Mouse (Mus musculus): ENCODE measurements at regions not wholly inside any gene's neighbourhood (a gene's known extent, or its start where the extent isn't known, plus 50 kb on each side); places are given as distances from the start of the nearest gene placed in this dataset.

GRCm38 (mm10) chr1:12055865-12056560 is 642.1 kb downstream of the A830018L16Rik start:
- no peak for TF ChIP-seq EP300 (IDR thresholded peaks at IDR 0.05; ENCODE audit: low read length)
- no peak for TF ChIP-seq GABPA (IDR thresholded peaks at IDR 0.05; ENCODE audit: insufficient replicate concordance, low read depth, low read length)
- TF ChIP-seq POLR2AphosphoS2 (IDR thresholded peaks at IDR 0.05; ENCODE audit: low read depth, low read length): no peak
- TF ChIP-seq ZKSCAN1 (IDR thresholded peaks at IDR 0.05; ENCODE audit: borderline replicate concordance, low read depth, low read length): no peak
- TF ChIP-seq CTCF (conservative IDR thresholded peaks at IDR 0.05 in 1 of 2, IDR thresholded peaks at IDR 0.05 in 1 of 2; ENCODE audit: low read depth in 2 of 2, low read length in 2 of 2): no peak
